Mouse (Mus musculus): Measurements from ENCODE around the gene Olfr1318.
A peak's percentile ranks its signal among the peaks of the same experiment; 100 is the strongest.

Gene Olfr1318

GRCm38 (mm10) chr2:112153898-112154297 lies at the start of gene Olfr1318:
TSS of gene Olfr1318 (plus strand) at chr2:112154198.
- DNase-seq (ENCODE audit: inconsistent age in 2 of 2, low spot score in 1 of 2): no peak

- DNase-seq (ENCODE audit: inconsistent age in 2 of 2, low spot score in 1 of 2): no peak
These were observed 38.7 kb upstream of the Olfr1318 start, which contains the start of gene Olfr1315-ps1 for GRCm38 (mm10) chr2:112115340-112115739. TSS of gene Olfr1315-ps1 (minus strand) at chr2:112115440.

GRCm38 (mm10) chr2:112134877-112135276 lies 19.1 kb upstream of the Olfr1318 start, which contains the start of gene Olfr1316:
TSS of gene Olfr1316 (minus strand) at chr2:112134977.
- no peak for DNase-seq (ENCODE audit: inconsistent age in 2 of 2, low spot score in 1 of 2)

- no peak for DNase-seq (ENCODE audit: inconsistent age in 2 of 2, low spot score in 1 of 2)
These were observed 14.0 kb upstream of the Olfr1318 start, which contains the start of gene Olfr1317 for GRCm38 (mm10) chr2:112140029-112140428. TSS of gene Olfr1317 (plus strand) at chr2:112140329.

GRCm38 (mm10) chr2:112196859-112197258 lies 42.9 kb downstream of the Olfr1318 start:
- peak; percentile 18 to 72 for DNase-seq (ENCODE audit: inconsistent age in 2 of 2, low spot score in 1 of 2)

GRCm38 (mm10) chr2:112203056-112203455 lies 49.1 kb downstream of the Olfr1318 start:
- DNase-seq (ENCODE audit: inconsistent age in 2 of 2, low spot score in 1 of 2): no peak
